Mouse (Mus musculus) liver, embryonic 13.5 days (tissue): ENCODE data around the gene Ccer2. TPM values are rescaled to one million over a fixed set of nuclear protein-coding genes. Genes with fewer than 3 reads are reported as not detected.

Source experiments
- ATAC-seq: fragments of 200-750 bp; cut with Nextera tagmentation; 2 replicates; pipeline ENCODE4 v1.8.0; 2017; ENCODE audit warnings: low read depth, mild to moderate bottlenecking, moderate number of reproducible peaks, moderate library complexity
- DNase-seq: peaks from one replicate; pipeline ENCODE4 v3.0.0; 2022
- H3K27ac ChIP-seq: fragments of 300-500 bp; sonication (generic); 2 replicates; pipeline ENCODE4 v1.5.1; 2015; ENCODE audit warnings: moderate library complexity, mild to moderate bottlenecking, inconsistent platforms
- H3K27me3 ChIP-seq: fragments of 300-500 bp; sonication (generic); 2 replicates; pipeline ENCODE4 v1.6.1; 2015; ENCODE audit warnings: mild to moderate bottlenecking, inconsistent platforms
- H3K36me3 ChIP-seq: fragments of 300-500 bp; sonication (generic); 2 replicates; pipeline ENCODE4 v1.6.1; 2015; ENCODE audit warnings: mild to moderate bottlenecking, inconsistent platforms
- H3K4me1 ChIP-seq: fragments of 300-500 bp; sonication (generic); replicated peaks from 2 replicates; pipeline ENCODE4 v1.6.1; 2015; ENCODE audit warnings: inconsistent platforms
- H3K4me2 ChIP-seq: fragments of 300-500 bp; sonication (generic); 2 replicates; pipeline ENCODE4 v1.6.1; 2015; ENCODE audit warnings: inconsistent platforms, mild to moderate bottlenecking, moderate library complexity
- H3K4me3 ChIP-seq: fragments of 300-500 bp; sonication (generic); replicated peaks from 2 replicates; pipeline ENCODE4 v1.5.1; 2015; ENCODE audit warnings: mild to moderate bottlenecking, inconsistent platforms
- H3K9ac ChIP-seq: fragments of 300-500 bp; sonication (generic); 2 replicates; pipeline ENCODE4 v1.6.1; 2015; ENCODE audit warnings: mild to moderate bottlenecking, inconsistent platforms
- H3K9me3 ChIP-seq: fragments of 300-500 bp; sonication (generic); replicated peaks from 2 replicates; pipeline ENCODE4 v1.6.1; 2016; ENCODE audit warnings: inconsistent platforms
- WGBS: fragments of 180-500 bp; shearing (Covaris S2); methylation state at CpG from one replicate; pipeline ENCODE4 v1.1.7; 2015; ENCODE audit not compliant: insufficient replicate concordance; 5-methylcytosine and 5-hydroxymethylcytosine counted together
- polyA plus RNA-seq: library from polyadenylated mRNA; unstranded; fragments of >200 nt; fragmentation: Nextera tagmentation; extraction: Ambion mirVana; gene quantifications from 2 replicates; pipeline ENCODE4 v1.2.1, GENCODE M21; 2015

The Ccer2 gene
- polyA plus RNA-seq, 1 experiment from 2014 or later = not detected

- no peak overlapping the region for H3K4me2 ChIP-seq
- H3K9me3 ChIP-seq = no peaks in the 10 kb centered on the region
- ATAC-seq = no peak
- H3K4me1 ChIP-seq = peaks cover 40% of the 10 kb centered on the region
- H3K27ac ChIP-seq = no peak overlapping the region
- WGBS = 66% methylated on average over 14 of the region's 14 CpGs
- H3K27me3 ChIP-seq = no peaks in the 10 kb centered on the region
- no peak for DNase-seq
- no peak overlapping the region for H3K9ac ChIP-seq
- no peaks in the 10 kb centered on the region for H3K36me3 ChIP-seq
- H3K4me3 ChIP-seq = no peak overlapping the region
Measured at GRCm38 (mm10) chr7:28792391-28793185, 36.6 kb downstream of the Ccer2 start.

- Histone ChIP-seq H3K36me3 (0 out of 2 replicates have a peak, but pooled peaks cover 5% of the 10 kb centered on the region), H3K4me3 (no peak overlapping the region), H3K4me2 (no peak overlapping the region), H3K4me1 (peaks cover 35% of the 10 kb centered on the region), H3K27ac (no peak overlapping the region), H3K9ac (no peak overlapping the region), H3K27me3 (no peaks in the 10 kb centered on the region), H3K9me3 (no peaks in the 10 kb centered on the region)
- DNase-seq (peak; percentile 32), ATAC-seq (no peak)
- 15% methylated on average over 2 of the region's 2 CpGs for WGBS
Measured at GRCm38 (mm10) chr7:28793834-28794233, 37.9 kb downstream of the Ccer2 start.

GRCm38 (mm10) chr7:28794496-28794895 lies 38.5 kb downstream of the Ccer2 start:
- WGBS = 68% methylated on average over 3 of the region's 3 CpGs
- Histone ChIP-seq H3K9me3 (no peaks in the 10 kb centered on the region), H3K27ac (no peak overlapping the region), H3K4me1 (peaks cover 32% of the 10 kb centered on the region), H3K4me3 (no peak overlapping the region), H3K36me3 (0 out of 2 replicates have a peak, but pooled peaks cover 5% of the 10 kb centered on the region), H3K9ac (no peak overlapping the region), H3K27me3 (no peaks in the 10 kb centered on the region), H3K4me2 (no peak overlapping the region)
- ATAC-seq (no peak), DNase-seq (no peak)

GRCm38 (mm10) chr7:28795832-28796231 lies 39.9 kb downstream of the Ccer2 start:
- Histone ChIP-seq H3K36me3 (0 out of 2 replicates have a peak, but pooled peaks cover 5% of the 10 kb centered on the region), H3K4me3 (peak overlapping the region; percentile 61), H3K27ac (peak overlapping the region; percentile 74), H3K4me2 (peak overlapping the region; percentile 84), H3K9ac (peak overlapping the region; percentile 76), H3K9me3 (no peaks in the 10 kb centered on the region), H3K4me1 (peaks cover 27% of the 10 kb centered on the region), H3K27me3 (no peaks in the 10 kb centered on the region)
- DNase-seq = no peak
- WGBS = 12% methylated on average over 15 of the region's 15 CpGs
- peak; percentile 21; the same call in 1 of the 2 replicates for ATAC-seq

GRCm38 (mm10) chr7:28796562-28796975 lies 40.6 kb downstream of the Ccer2 start:
- ATAC-seq = peak; percentile 79
- WGBS = 4% methylated on average over 32 of the region's 32 CpGs

GRCm38 (mm10) chr7:28799994-28800393 lies 44.0 kb downstream of the Ccer2 start:
- no peaks in the 10 kb centered on the region for H3K27me3 ChIP-seq
- H3K9ac ChIP-seq = no peak overlapping the region
- no peaks in the 10 kb centered on the region for H3K9me3 ChIP-seq
- peaks cover 63% of the 10 kb centered on the region for H3K4me1 ChIP-seq
- no peak for DNase-seq
- H3K27ac ChIP-seq = no peak overlapping the region
- 84% methylated on average over 9 of the region's 9 CpGs for WGBS
- no peak overlapping the region for H3K4me3 ChIP-seq
- ATAC-seq = no peak
- H3K36me3 ChIP-seq = 0 out of 2 replicates have a peak, but pooled peaks cover 5% of the 10 kb centered on the region
- no peak overlapping the region for H3K4me2 ChIP-seq

More at GRCm38 (mm10) chr7:28796562-28796975, 40.6 kb downstream of the Ccer2 start:
- Histone ChIP-seq H3K4me1 (peaks cover 31% of the 10 kb centered on the region), H3K9me3 (no peaks in the 10 kb centered on the region), H3K4me2 (peak overlapping the region; percentile 84), H3K27me3 (no peaks in the 10 kb centered on the region), H3K4me3 (peak overlapping the region; percentile 61), H3K9ac (peak overlapping the region; percentile 76), H3K36me3 (0 out of 2 replicates have a peak, but pooled peaks cover 5% of the 10 kb centered on the region), H3K27ac (peak overlapping the region; percentile 74)
- peak; percentile 72 for DNase-seq

GRCm38 (mm10) chr7:28801451-28801850 lies 45.5 kb downstream of the Ccer2 start:
- H3K9me3 ChIP-seq = no peaks in the 10 kb centered on the region

GRCm38 (mm10) chr7:28801901-28802670 lies 46.1 kb downstream of the Ccer2 start:
- H3K4me2 ChIP-seq = no peak overlapping the region
- H3K27me3 ChIP-seq = no peaks in the 10 kb centered on the region
- H3K9me3 ChIP-seq = no peaks in the 10 kb centered on the region
- DNase-seq = no peak
- peak overlapping the region; percentile 87 for H3K27ac ChIP-seq
- peaks cover 49% of the 10 kb centered on the region for H3K4me1 ChIP-seq
- 50% methylated on average over 10 of the region's 10 CpGs for WGBS
- ATAC-seq = no peak
- H3K9ac ChIP-seq = peak overlapping the region; percentile 46; the same call in 1 of the 2 replicates
- no peak overlapping the region for H3K4me3 ChIP-seq
- 0 out of 2 replicates have a peak, but pooled peaks cover 5% of the 10 kb centered on the region for H3K36me3 ChIP-seq

More at GRCm38 (mm10) chr7:28801451-28801850, 45.5 kb downstream of the Ccer2 start:
- H3K27ac ChIP-seq = no peak overlapping the region; the same call in 1 of the 2 replicates
- no peaks in the 10 kb centered on the region for H3K27me3 ChIP-seq
- peaks cover 51% of the 10 kb centered on the region for H3K4me1 ChIP-seq
- H3K9ac ChIP-seq = no peak overlapping the region
- H3K4me3 ChIP-seq = no peak overlapping the region
- H3K4me2 ChIP-seq = no peak overlapping the region
- WGBS = 77% methylated on average over 3 of the region's 3 CpGs
- ATAC-seq = no peak
- H3K36me3 ChIP-seq = 0 out of 2 replicates have a peak, but pooled peaks cover 5% of the 10 kb centered on the region
- DNase-seq = no peak

GRCm38 (mm10) chr7:28802846-28803588 lies 47.0 kb downstream of the Ccer2 start:
- Histone ChIP-seq H3K9ac (peak overlapping the region; percentile 46; the same call in 1 of the 2 replicates), H3K36me3 (0 out of 2 replicates have a peak, but pooled peaks cover 5% of the 10 kb centered on the region), H3K9me3 (no peaks in the 10 kb centered on the region), H3K4me3 (no peak overlapping the region), H3K4me1 (peaks cover 49% of the 10 kb centered on the region), H3K27ac (peak overlapping the region; percentile 87), H3K4me2 (peak overlapping the region; percentile 29), H3K27me3 (no peaks in the 10 kb centered on the region)
- 14% methylated on average over 10 of the region's 10 CpGs for WGBS
- ATAC-seq (peak; percentile 65), DNase-seq (no peak)

- Histone ChIP-seq H3K27ac (peak overlapping the region; percentile 87), H3K4me3 (no peak overlapping the region), H3K9ac (no peak overlapping the region), H3K4me1 (peaks cover 54% of the 10 kb centered on the region), H3K4me2 (peak overlapping the region; percentile 29; the same call in 1 of the 2 replicates), H3K9me3 (no peaks in the 10 kb centered on the region), H3K36me3 (no peaks in the 10 kb centered on the region), H3K27me3 (no peaks in the 10 kb centered on the region)
- ATAC-seq (no peak), DNase-seq (no peak)
- 34% methylated on average over 4 of the region's 4 CpGs for WGBS
Measured at GRCm38 (mm10) chr7:28803756-28804155, 47.8 kb downstream of the Ccer2 start.
